Mouse (Mus musculus): Measurements from ENCODE around the gene Speer4c. TPM values are rescaled to one million over a fixed set of nuclear protein-coding genes. Genes with fewer than 3 reads are reported as not detected.

Speer4c gene
- total and polyA plus RNA-seq, 3 experiments: not detected

Other genes with a start within 250 kb of the Speer4c start
- not detected in 2 replicates for gene Gm21149, start 237.7 kb downstream of the Speer4c start, total RNA-seq (2012; rRNA removed)
- gene Gm21149, start 237.7 kb downstream of the Speer4c start, total RNA-seq (2014; rRNA removed): not detected in 2 replicates
- gene Gm21149, start 237.7 kb downstream of the Speer4c start, polyA plus RNA-seq (2012; ENCODE audit: insufficient read length, low read depth): not detected in 2 replicates
- not detected in 2 replicates for gene Gm21190, start 185.0 kb downstream of the Speer4c start, total RNA-seq (2012; rRNA removed)
- gene Gm21190, start 185.0 kb downstream of the Speer4c start, total RNA-seq (2014; rRNA removed): not detected in 2 replicates
- not detected in 2 replicates for gene Gm21190, start 185.0 kb downstream of the Speer4c start, polyA plus RNA-seq (2012; ENCODE audit: insufficient read length, low read depth)
- gene Gm21083, start 136.9 kb downstream of the Speer4c start, total RNA-seq (2012; rRNA removed): not detected in 2 replicates
- gene Gm21083, start 136.9 kb downstream of the Speer4c start, total RNA-seq (2014; rRNA removed): not detected in 2 replicates
- not detected in 2 replicates for gene Gm21083, start 136.9 kb downstream of the Speer4c start, polyA plus RNA-seq (2012; ENCODE audit: insufficient read length, low read depth)
- not detected in 2 replicates for gene Speer4d, start 95.2 kb downstream of the Speer4c start, total RNA-seq (2012; rRNA removed)
- not detected in 2 replicates for gene Speer4d, start 95.2 kb downstream of the Speer4c start, total RNA-seq (2014; rRNA removed)
- gene Speer4d, start 95.2 kb downstream of the Speer4c start, polyA plus RNA-seq (2012; ENCODE audit: insufficient read length, low read depth): not detected in 2 replicates
- gene 4930572O03Rik, start 57.2 kb downstream of the Speer4c start, total RNA-seq (2012; rRNA removed): not detected in 2 replicates
- not detected in 2 replicates for gene 4930572O03Rik, start 57.2 kb downstream of the Speer4c start, total RNA-seq (2014; rRNA removed)
- not detected in 2 replicates for gene 4930572O03Rik, start 57.2 kb downstream of the Speer4c start, polyA plus RNA-seq (2012; ENCODE audit: insufficient read length, low read depth)
- gene Cacna2d1, start 220.4 kb upstream of the Speer4c start, total RNA-seq (2012; rRNA removed): 0.71 and 1.3 TPM in 2 replicates
- gene Cacna2d1, start 220.4 kb upstream of the Speer4c start, total RNA-seq (2014; rRNA removed): 0.11 and 0.28 TPM in 2 replicates
- gene Cacna2d1, start 220.4 kb upstream of the Speer4c start, polyA plus RNA-seq (2012; ENCODE audit: insufficient read length, low read depth): 0.13 and 0.14 TPM in 2 replicates